In the genomic region with DNA sequence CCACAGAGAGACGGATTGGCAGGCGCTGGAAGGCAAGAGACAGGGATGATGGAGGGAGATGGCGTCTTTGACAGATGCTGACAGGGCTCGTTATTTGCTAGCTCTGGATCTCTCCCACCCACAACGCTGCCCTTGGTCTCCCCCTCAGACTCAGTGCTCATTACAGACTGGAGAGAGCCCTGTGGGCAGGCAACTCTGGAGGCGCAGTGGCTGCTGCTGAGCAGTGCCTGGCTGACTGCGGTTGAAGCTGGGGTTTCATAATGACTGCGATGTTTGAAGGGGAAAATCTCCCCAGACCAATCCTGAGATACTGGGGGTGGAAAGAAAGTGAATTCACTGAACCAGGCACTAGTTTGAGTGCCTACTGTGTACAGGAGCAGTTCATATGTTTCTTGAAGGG, we compare ENCODE assay signal across 10 mouse cellular contexts. TPM values are rescaled to one million over a fixed set of nuclear protein-coding genes. Genes with fewer than 3 reads are reported as not detected.
DNase-seq lines count a peak whose midpoint lies in the region; ATAC-seq lines count a peak whose summit lies in the region.
"Had no signal": no experiment of that assay in that cellular context is flagged by ENCODE, and none has a peak within 500 bp of the region (broad histone marks: within the 10 kb centered on the region; RNA-seq: fewer than 3 reads in every experiment).

No protein-coding gene starts in this region.

- H3K4me2 ChIP-seq in hindbrain, embryonic 15.5 days, result no peak overlapping the region
- no peak overlapping the region for H3K4me2 ChIP-seq in midbrain, embryonic 15.5 days
- H3K4me2 ChIP-seq in kidney, embryonic 14.5 days (replicated peaks; ENCODE audit: low read depth, low read length), result no peak overlapping the region
- H3K4me2 ChIP-seq: kidney, embryonic 15.5 days; liver, embryonic 15.5 days had no signal

- peaks cover 64% of the 10 kb centered on the region for H3K4me1 ChIP-seq in forebrain, embryonic 10.5 days
- H3K4me1 ChIP-seq in hindbrain, embryonic 15.5 days (replicated peaks), result peaks cover 64% of the 10 kb centered on the region
- H3K4me1 ChIP-seq in midbrain, embryonic 15.5 days, result peaks cover 59% of the 10 kb centered on the region
- H3K4me1 ChIP-seq in kidney, embryonic 14.5 days (ENCODE audit: control insufficient read depth, insufficient read depth, low read length), result peaks cover 14% of the 10 kb centered on the region
- H3K4me1 ChIP-seq: liver, embryonic 15.5 days had no signal

- peaks cover 99% of the 10 kb centered on the region for H3K27me3 ChIP-seq in forebrain, embryonic 10.5 days (ENCODE audit: poor library complexity, severe bottlenecking)
- no peaks in the 10 kb centered on the region for H3K27me3 ChIP-seq in hindbrain, embryonic 15.5 days
- H3K27me3 ChIP-seq in midbrain, embryonic 15.5 days (replicated peaks), result no peaks in the 10 kb centered on the region
- H3K27me3 ChIP-seq in kidney, embryonic 14.5 days (ENCODE audit: control insufficient read depth, insufficient read depth, low read length), result peaks cover 48% of the 10 kb centered on the region

- H3K36me3 ChIP-seq in forebrain, embryonic 10.5 days (replicated peaks), result no peaks in the 10 kb centered on the region
- H3K36me3 ChIP-seq in hindbrain, embryonic 15.5 days, result no peaks in the 10 kb centered on the region
- no peaks in the 10 kb centered on the region for H3K36me3 ChIP-seq in midbrain, embryonic 15.5 days (replicated peaks)
- no peaks in the 10 kb centered on the region for H3K36me3 ChIP-seq in kidney, embryonic 14.5 days (ENCODE audit: control insufficient read depth, insufficient read depth, low read length)
- H3K36me3 ChIP-seq: kidney, embryonic 15.5 days; liver, embryonic 15.5 days had no signal

- no peak for ATAC-seq in hindbrain, embryonic 15.5 days (ENCODE audit: low FRiP score, low read depth)
- peak; percentile 40 for ATAC-seq in midbrain, embryonic 15.5 days (replicated peaks)
- no peak for ATAC-seq in kidney, embryonic 14.5 days (ENCODE audit: low FRiP score, low TSS enrichment)

- peak overlapping the region; percentile 8 for H3K9ac ChIP-seq in hindbrain, embryonic 15.5 days
- no peak overlapping the region for H3K9ac ChIP-seq in midbrain, embryonic 15.5 days
- no peak overlapping the region for H3K9ac ChIP-seq in kidney, embryonic 14.5 days (ENCODE audit: low read depth, low read length)
- H3K9ac ChIP-seq: kidney, embryonic 15.5 days; liver, embryonic 15.5 days had no signal

- H3K4me3 ChIP-seq in forebrain, embryonic 10.5 days, result 0 out of 2 replicates have a peak overlapping the region, but pooled peaks have one; percentile 5
- no peak overlapping the region for H3K4me3 ChIP-seq in hindbrain, embryonic 15.5 days
- no peak overlapping the region for H3K4me3 ChIP-seq in midbrain, embryonic 15.5 days
- no peak overlapping the region for H3K4me3 ChIP-seq in kidney, embryonic 14.5 days (ENCODE audit: low read length)
- H3K4me3 ChIP-seq: kidney, embryonic 15.5 days; liver, embryonic 15.5 days had no signal

- 23% methylated on average over 8 of the region's 8 CpGs for WGBS in forebrain, embryonic 10.5 days
- 13% methylated on average over 8 of the region's 8 CpGs for WGBS in hindbrain, embryonic 15.5 days
- WGBS in midbrain, embryonic 15.5 days, result 11% methylated on average over 8 of the region's 8 CpGs
- 34% methylated on average over 8 of the region's 8 CpGs for WGBS in kidney, embryonic 14.5 days

- DNase-seq in CD4-positive, CD25-positive, alpha-beta regulatory T cell, adult 2 months (ENCODE audit: low read depth, low spot score), result peak; percentile 79
- no peak for DNase-seq in forebrain, embryonic 10.5 days (ENCODE audit: extremely low spot score, low spot score)
- DNase-seq in c-Kit-positive CD71-positive TER-119-positive erythroid progenitor cells, embryonic 14.5 days (ENCODE audit: low spot score), result no peak
- no peak for DNase-seq in frontal cortex, postnatal 10 days (ENCODE audit: low spot score in 2 of 2)
- no peak for DNase-seq in urinary bladder, postnatal 4 days (ENCODE audit: low spot score in 2 of 2)

- no peaks in the 10 kb centered on the region for H3K9me3 ChIP-seq in forebrain, embryonic 10.5 days
- H3K9me3 ChIP-seq in hindbrain, embryonic 15.5 days, result no peaks in the 10 kb centered on the region
- H3K9me3 ChIP-seq in midbrain, embryonic 15.5 days, result no peaks in the 10 kb centered on the region
- H3K9me3 ChIP-seq in kidney, embryonic 14.5 days (ENCODE audit: control insufficient read depth, low read length), result no peaks in the 10 kb centered on the region
- H3K9me3 ChIP-seq: kidney, embryonic 15.5 days; liver, embryonic 15.5 days had no signal

- 0 out of 2 replicates have a peak overlapping the region, but pooled peaks have one; percentile 18 for H3K27ac ChIP-seq in forebrain, embryonic 10.5 days
- peak overlapping the region; percentile 97 for H3K27ac ChIP-seq in hindbrain, embryonic 15.5 days (replicated peaks)
- peak overlapping the region; percentile 98 for H3K27ac ChIP-seq in midbrain, embryonic 15.5 days
- H3K27ac ChIP-seq in kidney, embryonic 14.5 days (ENCODE audit: low read depth, low read length), result no peak overlapping the region
- H3K27ac ChIP-seq: kidney, embryonic 15.5 days; liver, embryonic 15.5 days had no signal

RNA-seq across cellular contexts. Expression of a gene that starts 21.2 kb away (rescaled TPM):
- polyA plus RNA-seq in forebrain, embryonic 10.5 days (2016; fragmentation: Nextera tagmentation; extraction: Ambion mirVana), result 21.9 and 24.0 TPM in 2 replicates
- polyA plus RNA-seq in hindbrain, embryonic 15.5 days (2015; fragmentation: Nextera tagmentation; extraction: Ambion mirVana), result 40.3 and 43.3 TPM in 2 replicates
- 41.9 and 43.0 TPM in 2 replicates for polyA plus RNA-seq in midbrain, embryonic 15.5 days (2015; fragmentation: Nextera tagmentation; extraction: Ambion mirVana)
- polyA plus RNA-seq in kidney, embryonic 14.5 days (2014; fragmentation: Nextera tagmentation; extraction: Ambion mirVana), result 26.1 and 41.3 TPM in 2 replicates
